Mouse (Mus musculus): ENCODE results near the gene Rsad2.
"Not testable (repeated sequence)": the region's sequence is repeated elsewhere in the genome, so short reads cannot be mapped to it uniquely, and the experiment has no call there.

Gene Rsad2

DNA sequence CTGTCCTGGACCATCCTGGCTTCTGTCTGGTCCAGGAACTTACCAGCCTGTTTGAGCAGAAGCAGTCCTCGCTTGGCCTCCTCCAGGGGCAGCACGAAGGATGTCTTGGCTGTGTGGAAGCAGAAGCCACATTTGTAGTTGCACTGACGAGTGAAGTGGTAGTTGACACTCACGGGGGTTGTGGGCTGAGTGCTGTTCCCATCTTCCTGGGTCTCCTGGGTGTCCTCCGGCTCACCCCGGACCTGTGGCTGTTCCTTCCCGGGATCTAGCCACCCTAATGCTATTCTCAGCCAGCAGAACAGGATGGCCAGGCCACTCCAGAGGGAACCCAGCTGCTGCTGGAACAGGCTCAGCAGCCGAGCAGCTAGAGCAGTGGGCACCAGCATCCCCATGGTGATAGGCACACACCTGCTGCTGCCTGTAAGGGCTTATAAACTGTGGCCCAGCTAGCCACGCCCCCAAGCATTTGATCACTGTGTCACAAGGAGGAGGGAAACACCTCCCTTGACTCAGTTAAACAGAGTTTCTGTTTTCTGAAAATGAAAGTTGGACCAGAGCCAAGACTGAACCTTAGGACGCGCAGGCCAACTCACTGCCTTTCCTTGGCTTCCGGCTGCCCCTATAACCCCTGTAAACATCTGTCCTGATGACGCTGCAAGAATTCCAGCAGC, at the start of gene Rsad2:
TSS of gene Rsad2 (minus strand) at position 425 of the 671 bp plus-strand sequence.
- no peak for DNase-seq (ENCODE audit: low read depth, low spot score)

DNA sequence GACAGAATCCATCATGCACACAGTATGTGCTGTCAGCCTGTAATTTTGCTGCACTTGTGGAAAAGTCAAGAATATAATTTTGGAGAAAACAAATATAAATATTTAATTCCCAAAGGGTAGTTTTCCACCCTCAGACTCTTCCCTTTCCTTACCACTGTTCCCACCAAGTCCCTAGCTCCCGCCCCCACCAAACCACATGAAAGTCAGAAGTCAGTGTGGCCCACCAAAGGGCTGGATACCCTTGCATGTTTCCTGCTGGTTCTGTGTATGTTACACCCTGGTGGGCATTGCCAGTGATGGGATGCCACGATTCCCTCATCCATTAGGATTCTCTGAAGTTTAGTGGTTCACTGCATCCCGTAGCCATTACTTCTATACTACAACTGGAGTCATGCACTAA, 44.8 kb upstream of the Rsad2 start:
- no peak for DNase-seq (ENCODE audit: low read depth, low spot score)

GRCm38 (mm10) chr12:26489942-26490341, 33.7 kb upstream of the Rsad2 start:
- DNase-seq (ENCODE audit: low read depth, low spot score): no peak

DNA sequence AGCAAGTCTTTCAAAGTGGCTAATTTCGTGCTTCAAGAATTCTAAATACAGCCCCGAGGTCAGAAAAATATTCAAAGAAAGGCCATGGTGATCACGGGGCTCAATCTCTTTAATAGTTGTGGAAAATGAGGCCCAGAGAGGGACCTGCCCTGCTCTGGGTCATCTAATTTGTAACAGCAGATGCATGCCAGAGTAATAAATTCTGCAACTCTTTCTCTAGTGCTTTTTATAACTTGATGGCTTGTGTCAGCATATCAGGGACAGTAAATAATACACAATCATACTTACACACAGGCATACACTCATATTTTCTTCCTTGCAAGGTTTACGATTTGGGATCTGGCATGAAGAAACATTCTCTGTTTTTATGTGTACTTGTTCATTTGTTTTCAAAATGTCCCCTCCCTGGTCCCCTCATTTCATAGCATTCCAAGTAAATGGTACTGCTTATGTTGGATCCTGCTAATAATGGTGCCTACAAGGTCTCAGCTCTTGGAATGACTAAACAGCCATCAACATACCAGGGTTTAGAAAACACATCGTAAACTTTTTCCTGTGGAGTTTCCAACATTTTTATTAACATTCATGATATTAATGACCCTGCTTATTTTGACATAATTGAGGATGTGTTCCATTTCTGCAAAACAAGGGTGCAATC, 32.5 kb upstream of the Rsad2 start:
- DNase-seq (ENCODE audit: low read depth, low spot score): no peak

DNA sequence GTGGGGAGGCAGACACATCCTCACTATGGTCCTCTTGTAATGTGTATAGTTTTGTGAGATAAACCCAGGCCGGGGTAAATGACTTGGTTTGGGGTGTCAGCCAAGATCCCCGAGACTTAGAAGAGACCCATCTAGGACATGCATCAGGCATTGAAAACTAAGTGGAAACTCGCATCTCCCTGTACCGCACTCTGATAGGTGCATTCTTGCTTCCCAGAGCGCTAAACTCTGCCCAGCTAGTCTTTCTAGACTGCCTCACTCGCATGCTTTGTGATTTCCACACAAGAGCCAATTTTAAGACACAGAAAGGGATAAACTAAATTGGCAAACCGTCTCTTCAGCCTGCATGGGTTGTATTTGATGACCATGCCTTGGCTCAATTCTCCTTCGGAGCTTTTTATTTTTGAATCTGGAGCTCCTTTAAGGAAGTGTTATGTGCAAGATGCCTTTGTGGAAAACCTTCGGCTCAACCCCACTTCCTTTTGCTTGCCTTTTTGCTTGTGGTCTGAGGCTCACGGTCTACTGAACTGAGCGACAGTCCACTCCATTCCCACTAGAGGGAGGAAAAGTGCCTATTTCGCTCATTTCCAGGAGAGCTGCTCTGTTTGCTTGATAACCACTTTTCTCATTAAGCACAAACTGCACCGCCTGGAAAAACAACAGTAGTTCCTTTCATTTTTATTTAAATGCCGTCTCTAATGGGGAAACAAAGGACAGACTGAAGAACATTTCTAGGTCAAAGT, 31.8 kb upstream of the Rsad2 start:
- DNase-seq (ENCODE audit: low read depth, low spot score): peak; percentile 29

GRCm38 (mm10) chr12:26485738-26486580, 29.7 kb upstream of the Rsad2 start:
- DNase-seq (ENCODE audit: low read depth, low spot score): not testable (repeated sequence)

- DNase-seq (ENCODE audit: low read depth, low spot score): no peak
Measured at GRCm38 (mm10) chr12:26478196-26479004, 22.1 kb upstream of the Rsad2 start.

DNA sequence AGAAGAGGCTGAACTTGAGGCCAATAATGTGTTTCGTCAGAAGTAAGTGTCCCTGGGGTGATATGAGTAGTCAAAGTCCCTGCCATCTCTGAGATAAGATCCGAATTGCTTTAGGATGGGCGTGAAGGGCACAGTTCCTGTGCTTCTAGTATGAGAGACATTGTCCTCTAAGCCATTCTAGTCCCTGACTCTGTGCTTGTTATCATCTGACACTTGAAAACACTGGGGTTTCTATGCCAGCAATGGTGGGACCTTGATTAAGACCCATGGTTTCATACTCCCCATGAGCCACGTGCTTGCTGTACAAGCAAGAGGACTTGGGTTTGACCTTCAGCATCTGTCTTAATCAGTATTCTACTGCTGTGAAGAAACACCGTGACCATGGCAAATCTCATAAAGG, 20.9 kb upstream of the Rsad2 start:
- no peak for DNase-seq (ENCODE audit: low read depth, low spot score)

DNA sequence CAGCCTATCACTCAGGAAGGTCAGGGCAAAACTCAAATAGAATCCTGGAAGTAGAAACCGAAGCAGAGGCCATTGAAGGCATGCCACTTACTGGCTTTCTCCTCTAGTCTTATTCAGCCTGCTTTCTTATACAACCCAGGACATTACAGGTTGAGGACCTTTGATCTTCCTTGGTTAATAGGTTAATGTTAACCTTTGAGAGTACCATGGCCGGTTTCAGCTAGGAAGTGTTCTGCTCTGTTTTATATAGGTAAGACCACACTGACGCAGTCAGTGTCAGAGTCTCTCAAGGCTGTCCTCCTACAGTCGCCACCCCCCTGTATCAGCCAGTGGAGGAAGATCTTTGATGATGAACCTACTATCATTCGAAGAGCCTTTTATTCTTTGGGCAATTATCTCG, 17.5 kb upstream of the Rsad2 start:
- no peak for DNase-seq (ENCODE audit: low read depth, low spot score)

DNA sequence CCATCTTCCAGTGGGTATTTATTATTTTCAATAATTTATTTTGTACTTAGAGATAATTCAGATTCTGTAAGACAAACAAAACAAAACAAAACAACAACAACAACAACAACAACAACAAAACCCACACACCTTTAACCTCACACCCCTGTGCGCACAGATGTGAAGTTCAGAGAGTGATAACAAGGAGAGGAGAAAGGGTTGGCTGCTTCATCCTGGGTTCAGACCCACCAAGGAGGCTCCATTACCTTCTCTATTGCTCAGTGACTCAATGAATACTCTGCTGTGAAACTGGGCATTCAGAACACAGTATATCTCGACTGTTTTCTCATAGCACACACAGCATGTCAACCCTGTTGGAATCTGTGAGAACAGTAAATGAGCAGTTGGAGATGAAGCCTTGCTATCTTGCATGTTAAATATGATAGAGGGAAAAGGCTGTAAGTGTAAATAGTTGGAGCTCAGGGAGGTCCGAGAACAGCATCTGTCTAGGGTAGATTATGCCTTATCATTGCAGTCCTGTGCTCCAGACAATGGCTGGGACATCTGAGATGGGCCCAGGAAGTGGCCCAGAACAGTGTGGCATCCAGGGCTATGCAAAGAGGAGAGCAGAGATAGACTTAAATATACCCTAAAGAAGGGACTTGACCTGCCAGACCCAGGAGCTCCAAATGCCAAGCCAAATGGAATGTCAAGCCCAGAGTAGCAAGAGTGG, 16.7 kb upstream of the Rsad2 start:
- no peak for DNase-seq (ENCODE audit: low read depth, low spot score)

- DNase-seq (ENCODE audit: low read depth, low spot score): no peak
Measured at GRCm38 (mm10) chr12:26471376-26471775, 15.1 kb upstream of the Rsad2 start.

GRCm38 (mm10) chr12:26470042-26470409, 13.8 kb upstream of the Rsad2 start:
- DNase-seq (ENCODE audit: low read depth, low spot score): no peak

GRCm38 (mm10) chr12:26469098-26470041, 13.1 kb upstream of the Rsad2 start, which contains the start of gene Cmpk2:
TSS of gene Cmpk2 (plus strand) at chr12:26469204.
- peak; percentile 66 for DNase-seq (ENCODE audit: low read depth, low spot score)

DNA sequence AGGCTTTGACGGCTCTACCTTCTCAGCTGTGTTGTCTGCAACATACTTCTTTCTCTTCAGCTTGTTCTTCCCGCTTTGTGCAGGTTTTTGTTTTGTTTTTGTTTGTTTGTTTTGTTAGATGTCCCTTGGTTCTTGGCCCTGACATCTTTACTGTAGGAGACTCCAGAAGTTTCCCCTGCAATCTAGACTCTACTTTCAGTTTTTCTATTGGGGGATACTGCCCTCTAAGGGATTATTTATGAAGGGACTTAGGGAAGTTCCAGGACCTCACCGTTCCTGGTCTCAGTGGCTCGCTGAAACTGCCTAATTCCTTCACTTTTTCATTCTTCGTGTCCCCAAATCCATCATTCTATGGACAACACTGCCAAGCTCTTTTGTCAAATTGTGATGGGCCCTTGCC, 9.3 kb upstream of the Rsad2 start:
- no peak for DNase-seq (ENCODE audit: low read depth, low spot score)

GRCm38 (mm10) chr12:26460091-26460490, 3.8 kb upstream of the Rsad2 start:
- no peak for DNase-seq (ENCODE audit: low read depth, low spot score)

DNA sequence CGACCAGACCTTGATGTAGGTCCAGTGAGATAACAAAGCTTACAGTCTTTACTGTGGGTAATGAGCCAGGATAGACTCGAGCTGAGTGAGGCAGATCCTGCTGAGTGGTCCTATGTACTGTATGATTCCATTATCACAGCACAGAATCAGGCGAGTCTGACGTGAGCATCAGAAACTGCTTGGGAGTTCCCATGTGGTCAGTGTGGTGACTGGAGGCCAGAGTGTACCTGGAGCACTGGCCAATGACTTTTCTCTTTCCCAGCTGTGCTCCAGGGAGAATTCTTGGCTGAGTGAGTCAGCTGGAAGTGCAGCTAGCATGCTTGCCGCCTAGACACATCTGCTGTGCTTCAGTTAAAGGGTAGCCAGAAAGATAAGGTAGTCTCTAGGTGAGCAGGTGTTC, 1.6 kb downstream of the Rsad2 start:
- no peak for DNase-seq (ENCODE audit: low read depth, low spot score)

DNA sequence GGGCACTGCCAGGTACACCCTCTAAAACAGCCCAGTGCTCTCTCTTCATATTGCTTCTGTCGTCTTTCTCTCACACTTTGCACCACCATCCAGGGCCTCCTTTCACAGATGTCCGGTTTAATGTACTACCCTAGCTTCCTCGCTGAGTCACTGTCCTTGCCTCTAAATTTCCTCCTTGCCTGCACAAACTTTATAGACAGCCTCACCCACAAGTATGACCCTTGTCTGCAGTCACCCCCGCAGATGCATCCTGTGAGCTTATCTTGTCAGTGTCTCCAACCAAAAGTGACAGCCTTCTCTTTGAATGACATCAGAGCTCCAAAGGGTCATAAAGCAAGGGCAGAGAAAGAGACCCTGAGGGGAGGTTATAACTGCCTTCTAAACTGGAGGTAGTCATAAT, 3.3 kb downstream of the Rsad2 start:
- DNase-seq (ENCODE audit: low read depth, low spot score): no peak

GRCm38 (mm10) chr12:26451150-26451549, 5.1 kb downstream of the Rsad2 start:
- DNase-seq (ENCODE audit: low read depth, low spot score): no peak

DNA sequence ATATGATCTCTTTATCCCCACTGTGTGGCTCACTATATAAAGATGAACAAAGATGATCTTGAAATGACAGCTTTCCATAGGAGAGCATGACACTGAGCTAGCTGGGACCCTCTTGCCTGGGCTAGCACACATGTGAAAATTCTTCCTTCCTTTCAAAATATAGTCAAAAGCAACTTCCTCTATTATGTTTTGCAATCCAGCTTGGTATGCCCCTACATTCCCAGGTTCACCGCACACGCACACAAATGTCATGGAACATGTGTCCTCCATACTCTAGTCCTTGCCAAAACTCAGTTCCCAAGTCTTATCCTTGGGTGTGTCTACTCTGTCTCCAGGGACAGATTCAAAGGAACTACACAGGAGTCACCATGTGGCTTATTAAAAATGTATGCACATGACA, 6.8 kb downstream of the Rsad2 start:
- DNase-seq (ENCODE audit: low read depth, low spot score): no peak
